Mouse (Mus musculus) heart, adult 9 months (tissue): Measurements from ENCODE around the gene Gnb1l.

Experiments
- DNase-seq, 2 experiments: peaks; one replicate each; pipeline ENCODE4 v3.0.0; 2022; ENCODE audit warnings: low spot score in 2 of 2

Gnb1l gene

GRCm38 (mm10) chr16:18586906-18587546, 88.5 kb downstream of the Gnb1l start:
- DNase-seq, result no peak

GRCm38 (mm10) chr16:18587847-18588737, 89.6 kb downstream of the Gnb1l start:
- no peak for DNase-seq

DNA sequence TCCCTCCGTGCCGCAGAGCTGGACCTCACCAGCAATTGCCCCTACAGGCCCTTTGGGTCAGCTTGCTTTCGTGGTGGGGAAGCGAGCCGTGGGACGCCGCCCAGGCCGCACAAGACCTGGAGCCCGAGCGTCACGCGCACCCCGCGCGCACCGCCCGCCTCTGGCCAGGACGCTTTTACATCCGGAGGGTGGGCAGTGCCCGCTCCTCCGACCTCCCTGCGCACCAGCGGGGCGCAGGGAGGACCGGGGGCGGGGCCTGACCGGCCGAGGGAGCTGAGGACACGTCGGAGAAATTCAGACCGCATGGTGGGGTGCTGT, 90.2 kb downstream of the Gnb1l start:
- no peak for DNase-seq

- no peak for DNase-seq
These were observed 90.6 kb downstream of the Gnb1l start for GRCm38 (mm10) chr16:18589080-18589621.

- no peak for DNase-seq
These were observed 91.6 kb downstream of the Gnb1l start, which contains the start of gene Tbx1 for GRCm38 (mm10) chr16:18589804-18590790. Gene Tbx1, minus strand, starts transcription at chr16:18590671.

DNA sequence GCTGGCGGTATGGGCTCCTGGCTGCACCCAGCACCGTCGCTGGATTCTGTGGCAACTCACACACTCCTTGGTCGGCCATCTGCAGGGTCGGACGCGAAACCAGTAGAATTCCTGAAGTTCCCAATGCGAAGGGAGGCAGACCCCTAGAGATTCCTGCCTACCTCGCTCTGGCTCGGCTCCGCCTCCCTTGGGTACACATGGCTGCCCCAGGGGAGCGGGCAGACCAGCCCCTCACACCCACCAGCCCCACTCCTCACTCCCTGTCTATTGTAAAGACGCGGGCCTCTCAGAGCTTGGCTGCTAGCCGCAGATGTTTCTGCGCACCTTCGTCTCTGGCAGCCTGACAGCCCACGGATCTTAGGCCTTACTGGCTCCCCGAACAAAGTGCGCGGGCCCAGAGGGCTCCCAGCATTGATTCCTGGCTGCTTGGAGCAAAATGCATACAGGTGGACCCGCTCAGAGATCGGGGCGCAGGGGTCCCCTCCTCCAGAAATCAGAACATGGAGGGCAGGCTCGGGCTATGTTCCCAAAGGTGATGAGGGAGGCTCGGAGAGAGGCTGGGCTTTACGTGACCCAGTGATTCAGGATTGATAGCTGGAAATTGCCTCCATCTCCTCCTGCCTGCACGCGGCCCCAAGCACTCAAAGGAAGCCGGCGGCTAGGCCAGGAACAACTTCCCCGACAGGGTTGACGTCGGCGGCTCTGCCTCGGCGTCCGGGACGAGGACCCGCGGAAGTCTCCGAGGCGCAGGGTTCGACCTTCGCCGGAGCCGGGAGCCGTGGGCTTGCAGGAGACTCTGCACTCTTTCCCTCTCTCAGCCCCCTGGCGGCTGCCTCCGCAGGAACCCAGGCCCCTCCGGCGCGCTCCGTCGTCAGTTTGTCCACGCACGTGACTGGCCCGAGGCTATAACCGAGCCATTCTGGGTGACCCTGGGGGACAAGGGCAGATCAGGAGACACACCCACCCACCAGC, 92.8 kb downstream of the Gnb1l start:
- DNase-seq, result no peak

DNA sequence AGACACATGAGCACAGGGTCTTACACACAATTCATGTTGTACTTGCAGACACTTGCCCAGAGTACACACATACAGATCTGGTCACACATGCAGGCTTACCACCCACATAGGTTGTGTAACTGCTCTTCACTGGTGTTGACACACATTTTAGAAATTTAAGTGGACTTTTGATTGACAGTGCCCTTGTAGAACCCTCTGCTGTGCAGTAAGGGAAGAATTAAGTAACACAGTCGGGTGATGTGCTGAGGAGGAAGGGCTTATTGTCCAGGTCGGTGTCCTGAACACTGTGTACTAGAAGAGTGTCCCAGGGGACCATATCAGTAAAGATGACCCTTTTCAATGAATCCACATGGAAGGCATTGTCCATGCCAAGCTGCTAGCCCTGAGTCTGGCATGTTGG, 95.4 kb downstream of the Gnb1l start:
- no peak for DNase-seq

- DNase-seq, result no peak
These were observed 97.7 kb downstream of the Gnb1l start for GRCm38 (mm10) chr16:18596255-18596654.

GRCm38 (mm10) chr16:18598006-18598405, 99.5 kb downstream of the Gnb1l start:
- DNase-seq, result no peak

- no peak for DNase-seq
These were observed 102.9 kb downstream of the Gnb1l start for GRCm38 (mm10) chr16:18601447-18601846.

GRCm38 (mm10) chr16:18604267-18604701, 105.8 kb downstream of the Gnb1l start:
- DNase-seq, result peak; percentile 65

DNA sequence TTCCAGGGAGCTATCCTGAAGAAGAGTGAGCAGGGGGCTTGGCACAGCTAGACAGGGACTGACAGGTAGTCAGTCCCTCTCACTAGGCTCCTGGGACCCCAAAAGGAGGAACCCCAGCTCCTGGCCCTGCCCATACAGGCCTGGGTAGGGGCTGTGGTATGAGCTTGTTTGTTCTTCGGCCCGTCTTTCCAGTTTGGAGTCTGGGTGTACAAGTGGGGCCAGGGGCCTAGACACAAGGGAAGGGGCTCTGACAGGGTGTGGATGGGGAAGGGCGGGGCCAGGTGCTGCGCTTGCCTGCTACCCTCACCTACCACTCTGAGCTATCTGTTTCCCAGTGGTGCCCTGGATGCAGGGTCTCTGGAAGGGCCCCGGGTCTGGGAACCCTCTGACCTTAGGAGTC, 107.2 kb downstream of the Gnb1l start:
- DNase-seq, result no peak

GRCm38 (mm10) chr16:18608226-18608625, 109.7 kb downstream of the Gnb1l start:
- DNase-seq, result no peak

DNA sequence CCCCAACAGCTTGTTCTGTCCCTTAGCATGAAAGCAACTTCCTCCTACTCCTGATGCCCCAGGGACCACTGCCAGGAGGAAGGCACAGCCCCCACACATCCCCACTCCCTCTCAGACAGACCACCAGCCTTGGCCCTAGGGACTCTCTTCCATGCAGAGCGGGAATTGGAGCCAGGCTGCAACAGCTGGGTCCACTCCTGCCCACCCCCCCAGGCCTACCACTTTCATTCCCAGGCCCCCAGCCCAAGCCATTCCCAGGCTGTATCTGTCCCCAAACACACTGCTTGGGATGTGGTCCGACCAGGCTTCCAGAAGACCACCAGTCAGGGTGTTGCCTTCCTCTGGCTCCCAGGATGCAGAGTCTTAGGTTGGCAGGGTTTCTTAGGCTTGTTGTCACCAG, 110.6 kb downstream of the Gnb1l start:
- no peak for DNase-seq

GRCm38 (mm10) chr16:18611752-18612151, 113.2 kb downstream of the Gnb1l start:
- no peak for DNase-seq

GRCm38 (mm10) chr16:18613301-18613700, 114.8 kb downstream of the Gnb1l start:
- DNase-seq, result no peak
